Mouse (Mus musculus): ENCODE results near the gene Plpp1. TPM values are rescaled to one million over a fixed set of nuclear protein-coding genes. Genes with fewer than 3 reads are reported as not detected.

Gene Plpp1
- total RNA-seq, 1 experiment from 2014 or later: 3.2 TPM

GRCm38 (mm10) chr13:112770528-112771328 is 29.9 kb upstream of the Plpp1 start:
- peak in 1 of 2 experiments; percentile 63; a peak in 3 of 4 replicates for ATAC-seq (replicated peaks in 1 of 2; ENCODE audit: insufficient read depth in 1 of 2, low FRiP score in 2 of 2, low TSS enrichment in 1 of 2, low read depth in 1 of 2, poor library complexity in 2 of 2, severe bottlenecking in 2 of 2)

DNA sequence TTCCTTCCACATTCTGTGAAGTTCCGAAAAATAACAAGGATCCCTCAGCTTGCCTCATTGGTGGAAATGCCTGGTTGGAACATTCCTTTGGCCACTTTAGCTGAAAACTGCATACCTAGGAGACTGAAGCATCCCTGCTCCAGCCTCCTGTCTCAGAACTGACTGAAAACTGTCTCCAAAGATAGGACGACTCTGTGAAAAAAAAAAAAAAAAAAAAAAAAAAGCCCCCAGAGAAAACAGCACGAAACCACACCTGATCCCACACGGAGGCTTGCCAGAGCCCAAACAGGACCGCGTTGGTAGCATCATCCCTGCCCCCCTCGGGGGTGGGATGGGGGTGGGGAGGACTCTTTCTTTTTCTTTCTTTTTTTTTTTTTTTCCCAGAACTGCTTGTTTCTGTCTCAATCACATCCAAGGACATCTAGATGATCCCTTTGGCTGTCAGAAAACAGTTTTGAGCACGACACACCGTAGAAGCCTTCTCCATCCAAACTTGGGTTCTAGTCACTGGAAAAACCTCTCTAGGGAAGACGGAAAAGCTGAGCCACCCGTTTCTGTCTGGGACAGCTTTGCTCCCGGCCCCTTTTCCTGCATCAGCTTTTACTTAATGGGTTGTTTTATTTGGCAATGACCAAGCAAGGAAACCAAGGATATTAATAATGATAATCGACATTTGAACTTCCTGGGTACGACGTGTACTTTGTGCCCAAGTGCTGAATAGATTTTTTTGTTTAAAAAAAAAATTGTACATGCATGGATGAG is 29.0 kb upstream of the Plpp1 start:
- no peak for ATAC-seq (replicated peaks in 1 of 2; ENCODE audit: insufficient read depth in 1 of 2, low FRiP score in 2 of 2, low TSS enrichment in 1 of 2, low read depth in 1 of 2, poor library complexity in 2 of 2, severe bottlenecking in 2 of 2)

GRCm38 (mm10) chr13:112772252-112772651 is 28.3 kb upstream of the Plpp1 start:
- ATAC-seq (replicated peaks in 1 of 2; ENCODE audit: insufficient read depth in 1 of 2, low FRiP score in 2 of 2, low TSS enrichment in 1 of 2, low read depth in 1 of 2, poor library complexity in 2 of 2, severe bottlenecking in 2 of 2): no peak

DNA sequence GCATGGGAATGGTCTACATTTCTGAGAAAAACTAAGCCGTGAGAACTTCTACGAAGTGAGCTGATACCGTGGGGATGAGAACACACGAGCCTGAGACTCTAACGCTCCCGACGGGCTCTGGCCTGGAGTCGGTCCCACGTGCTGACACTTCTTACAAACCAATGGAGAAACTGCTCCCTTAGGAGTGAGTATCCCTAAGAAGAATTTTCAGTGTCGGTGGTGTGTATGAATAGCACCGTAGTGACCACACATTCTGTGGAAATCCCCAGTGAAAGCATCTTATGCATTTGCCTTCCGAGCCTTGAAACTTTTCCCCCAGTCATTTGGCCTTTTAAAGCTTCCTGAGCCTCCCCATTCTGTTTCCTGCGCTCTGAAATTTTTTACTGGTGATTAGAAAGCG is 27.7 kb upstream of the Plpp1 start:
- no peak for ATAC-seq (replicated peaks in 1 of 2; ENCODE audit: insufficient read depth in 1 of 2, low FRiP score in 2 of 2, low TSS enrichment in 1 of 2, low read depth in 1 of 2, poor library complexity in 2 of 2, severe bottlenecking in 2 of 2)

- no peak for ATAC-seq (replicated peaks in 1 of 2; ENCODE audit: insufficient read depth in 1 of 2, low FRiP score in 2 of 2, low TSS enrichment in 1 of 2, low read depth in 1 of 2, poor library complexity in 2 of 2, severe bottlenecking in 2 of 2)
Measured at GRCm38 (mm10) chr13:112773991-112774675, 26.5 kb upstream of the Plpp1 start.

DNA sequence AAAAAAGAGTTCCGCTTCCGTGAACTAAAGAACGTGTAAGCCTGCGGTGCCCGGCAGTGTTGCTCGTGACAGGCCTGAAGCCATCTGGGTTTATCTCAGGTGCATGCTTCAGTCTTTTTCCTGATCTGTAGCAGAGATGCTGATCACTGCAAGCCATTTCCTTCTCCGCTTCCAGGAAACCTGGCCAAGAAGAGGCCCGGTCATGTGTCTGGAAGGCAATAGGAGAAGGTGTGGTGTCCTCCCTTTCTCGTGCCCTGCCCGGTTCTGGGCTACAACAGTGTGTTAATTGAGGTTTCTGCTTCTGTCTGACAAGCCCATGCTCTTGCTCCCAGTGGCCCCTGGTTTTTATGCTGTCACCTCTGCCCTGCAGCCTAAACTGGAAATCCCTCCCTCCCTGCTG is 24.7 kb upstream of the Plpp1 start:
- ATAC-seq (replicated peaks in 1 of 2; ENCODE audit: insufficient read depth in 1 of 2, low FRiP score in 2 of 2, low TSS enrichment in 1 of 2, low read depth in 1 of 2, poor library complexity in 2 of 2, severe bottlenecking in 2 of 2): no peak

DNA sequence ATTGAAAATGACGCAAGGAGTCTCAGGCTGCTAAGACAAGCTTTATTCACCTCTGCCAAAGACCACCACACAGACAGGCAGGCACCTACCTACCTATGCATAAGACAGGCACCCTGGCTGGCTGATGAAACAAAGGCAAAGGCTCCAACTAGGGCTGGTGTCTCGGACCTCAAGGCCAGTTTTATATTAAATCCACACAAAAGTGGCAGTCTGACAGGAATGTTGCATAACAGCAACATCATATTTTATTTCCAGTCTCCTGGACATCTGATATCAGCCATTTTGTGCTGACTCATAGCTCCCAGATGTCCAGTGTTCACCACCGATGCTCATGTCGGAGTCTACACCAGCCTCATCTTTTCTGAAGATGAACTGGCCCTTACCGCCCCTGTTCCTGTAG is 22.2 kb upstream of the Plpp1 start:
- ATAC-seq (replicated peaks in 1 of 2; ENCODE audit: insufficient read depth in 1 of 2, low FRiP score in 2 of 2, low TSS enrichment in 1 of 2, low read depth in 1 of 2, poor library complexity in 2 of 2, severe bottlenecking in 2 of 2): no peak

DNA sequence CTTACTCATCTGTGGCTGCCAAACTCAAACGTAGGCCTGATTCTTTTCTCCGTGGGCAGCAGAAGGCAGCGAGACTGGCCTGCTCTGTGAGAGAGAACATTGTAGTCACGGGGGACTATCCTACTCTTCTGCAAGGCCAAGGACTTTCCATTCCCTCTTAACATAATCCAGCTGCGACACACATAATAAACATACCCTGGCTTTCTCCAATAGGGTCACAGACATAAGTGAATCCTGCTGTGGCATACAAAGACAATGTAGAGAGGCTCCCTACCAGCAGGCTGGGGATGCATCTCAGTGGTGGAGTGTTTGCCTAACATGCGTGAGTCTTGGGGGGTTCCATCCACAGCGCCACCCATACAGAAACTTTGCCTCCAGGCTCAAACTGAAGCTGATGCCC is 15.3 kb upstream of the Plpp1 start:
- no peak for ATAC-seq (replicated peaks in 1 of 2; ENCODE audit: insufficient read depth in 1 of 2, low FRiP score in 2 of 2, low TSS enrichment in 1 of 2, low read depth in 1 of 2, poor library complexity in 2 of 2, severe bottlenecking in 2 of 2)

GRCm38 (mm10) chr13:112786142-112786541 is 14.4 kb upstream of the Plpp1 start:
- no peak for ATAC-seq (replicated peaks in 1 of 2; ENCODE audit: insufficient read depth in 1 of 2, low FRiP score in 2 of 2, low TSS enrichment in 1 of 2, low read depth in 1 of 2, poor library complexity in 2 of 2, severe bottlenecking in 2 of 2)

GRCm38 (mm10) chr13:112786942-112787533 is 13.6 kb upstream of the Plpp1 start:
- no peak for ATAC-seq (replicated peaks in 1 of 2; ENCODE audit: insufficient read depth in 1 of 2, low FRiP score in 2 of 2, low TSS enrichment in 1 of 2, low read depth in 1 of 2, poor library complexity in 2 of 2, severe bottlenecking in 2 of 2)

DNA sequence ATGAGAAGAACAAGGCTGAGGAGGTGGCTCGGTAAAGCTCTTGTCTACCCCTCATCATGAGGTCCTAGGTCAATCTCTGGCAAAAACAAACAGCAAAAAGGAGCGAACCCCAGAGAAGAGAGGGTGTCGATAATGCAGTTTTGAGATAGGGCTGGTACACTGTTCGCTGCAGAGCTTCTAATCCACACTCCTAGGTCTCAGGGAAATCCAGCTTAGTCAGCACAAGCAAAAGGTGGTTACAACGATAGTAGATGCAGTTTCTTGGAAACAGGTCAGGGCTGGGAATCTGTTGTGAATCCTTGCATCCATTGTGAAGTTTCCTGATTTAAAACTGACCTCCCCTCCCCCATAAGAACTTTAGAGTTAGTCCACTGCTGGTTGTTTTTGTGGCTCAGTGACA is 9.8 kb upstream of the Plpp1 start:
- ATAC-seq (replicated peaks in 1 of 2; ENCODE audit: insufficient read depth in 1 of 2, low FRiP score in 2 of 2, low TSS enrichment in 1 of 2, low read depth in 1 of 2, poor library complexity in 2 of 2, severe bottlenecking in 2 of 2): no peak

DNA sequence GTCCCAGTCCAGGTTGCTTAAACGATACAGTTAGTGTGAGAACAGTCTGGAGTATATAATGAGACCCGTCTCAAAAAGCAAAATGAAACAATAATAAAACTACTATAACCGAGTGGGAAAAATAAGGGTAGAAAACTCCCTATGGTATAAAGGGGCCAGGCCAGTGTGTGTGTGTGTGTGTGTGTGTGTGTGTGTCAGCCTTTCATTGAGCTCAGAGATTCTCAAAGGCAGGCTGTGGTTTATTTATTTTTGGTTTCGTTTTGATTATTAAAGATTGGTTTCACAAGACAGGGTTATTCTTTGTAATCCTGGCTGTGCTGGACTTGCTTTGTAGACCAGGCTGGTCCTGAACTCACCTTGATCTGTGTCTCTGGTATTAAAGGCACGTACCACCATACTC is 8.7 kb upstream of the Plpp1 start:
- ATAC-seq (replicated peaks in 1 of 2; ENCODE audit: insufficient read depth in 1 of 2, low FRiP score in 2 of 2, low TSS enrichment in 1 of 2, low read depth in 1 of 2, poor library complexity in 2 of 2, severe bottlenecking in 2 of 2): no peak

- ATAC-seq (replicated peaks in 1 of 2; ENCODE audit: insufficient read depth in 1 of 2, low FRiP score in 2 of 2, low TSS enrichment in 1 of 2, low read depth in 1 of 2, poor library complexity in 2 of 2, severe bottlenecking in 2 of 2): no peak
Measured at GRCm38 (mm10) chr13:112798243-112798952, 2.2 kb upstream of the Plpp1 start.

- ATAC-seq (replicated peaks in 1 of 2; ENCODE audit: insufficient read depth in 1 of 2, low FRiP score in 2 of 2, low TSS enrichment in 1 of 2, low read depth in 1 of 2, poor library complexity in 2 of 2, severe bottlenecking in 2 of 2): no peak
Measured at GRCm38 (mm10) chr13:112798953-112799305, 1.7 kb upstream of the Plpp1 start.

DNA sequence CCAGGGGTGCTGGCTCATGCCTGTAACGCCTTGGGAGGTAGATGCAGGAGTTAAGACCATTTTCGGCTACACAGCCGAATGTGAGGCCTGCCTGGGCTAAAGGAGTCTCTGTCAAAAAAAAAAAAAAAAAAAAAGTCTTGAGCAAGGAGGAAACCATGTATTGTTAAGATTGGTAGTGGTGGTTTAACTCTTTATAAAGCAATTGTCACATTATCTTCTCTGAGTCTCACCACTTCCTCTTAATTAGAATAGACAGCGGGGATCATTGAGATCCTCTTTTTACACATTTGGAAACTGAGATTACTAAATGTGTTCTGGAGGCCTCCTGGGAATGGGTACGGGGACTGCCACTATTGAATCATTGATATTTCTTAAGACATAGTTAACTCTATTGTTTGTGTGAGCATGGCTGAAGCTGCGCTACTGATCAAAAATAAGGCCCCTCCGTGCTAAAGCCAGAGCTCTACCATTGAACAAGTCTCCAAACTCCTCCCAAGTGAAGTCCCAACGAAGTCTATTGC is 811 bp upstream of the Plpp1 start:
- no peak; a peak in 1 of 4 replicates for ATAC-seq (replicated peaks in 1 of 2; ENCODE audit: insufficient read depth in 1 of 2, low FRiP score in 2 of 2, low TSS enrichment in 1 of 2, low read depth in 1 of 2, poor library complexity in 2 of 2, severe bottlenecking in 2 of 2)

- peak; percentile 47 to 48; a peak in 2 of 4 replicates for ATAC-seq (replicated peaks in 1 of 2; ENCODE audit: insufficient read depth in 1 of 2, low FRiP score in 2 of 2, low TSS enrichment in 1 of 2, low read depth in 1 of 2, poor library complexity in 2 of 2, severe bottlenecking in 2 of 2)
Measured at GRCm38 (mm10) chr13:112801381-112802004, 901 bp downstream of the Plpp1 start.

DNA sequence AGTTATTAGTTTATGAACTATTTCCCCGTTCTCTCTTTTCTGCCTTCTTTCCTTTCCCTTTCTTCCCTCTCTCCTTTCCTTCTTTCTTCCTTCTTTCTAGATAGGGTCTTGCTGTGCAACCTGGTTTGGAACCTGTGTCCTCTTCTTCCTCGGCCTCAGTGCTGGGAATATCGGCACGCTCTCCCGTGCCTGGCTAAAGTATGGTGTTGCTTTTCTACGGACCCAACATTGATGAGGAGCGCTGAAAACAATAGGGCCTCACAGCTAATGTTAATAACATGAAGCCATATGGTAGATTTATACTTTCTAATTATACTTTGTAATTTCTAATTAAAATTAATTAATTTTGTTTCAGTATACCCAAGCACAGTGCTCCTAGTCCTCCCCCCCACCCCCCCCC is 2.5 kb downstream of the Plpp1 start:
- ATAC-seq (replicated peaks in 1 of 2; ENCODE audit: insufficient read depth in 1 of 2, low FRiP score in 2 of 2, low TSS enrichment in 1 of 2, low read depth in 1 of 2, poor library complexity in 2 of 2, severe bottlenecking in 2 of 2): no peak
